18 mouse cellular contexts compared by ENCODE assay signal in the genomic region with DNA sequence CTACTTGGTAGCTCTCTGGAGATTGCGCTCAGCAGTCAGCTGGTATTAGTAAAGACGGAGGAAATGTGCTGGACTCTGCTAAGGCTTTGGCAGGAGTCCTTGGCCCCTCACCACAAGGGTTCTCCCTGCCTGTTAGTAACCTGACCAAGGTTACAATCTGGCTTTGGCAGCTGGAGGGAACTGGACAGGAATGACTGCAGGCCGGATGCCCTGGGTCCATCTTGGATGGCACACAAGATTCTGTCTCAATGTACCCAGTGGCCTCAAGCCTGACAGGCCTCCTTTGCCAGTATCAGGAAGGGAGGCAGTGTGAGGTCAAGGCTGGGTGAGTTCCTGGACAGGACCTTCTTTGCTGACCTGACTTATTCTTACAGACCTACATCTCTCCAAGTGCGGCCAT. TPM values are rescaled to one million over a fixed set of nuclear protein-coding genes. Genes with fewer than 3 reads are reported as not detected.
A peak's percentile ranks its signal among the peaks of the same experiment; 100 is the strongest.
DNase-seq lines count a peak whose midpoint lies in the region.
"Had no signal": no experiment of that assay in that cellular context is flagged by ENCODE, and none has a peak within 500 bp of the region (broad histone marks: within the 10 kb centered on the region; RNA-seq: fewer than 3 reads in every experiment).

No protein-coding gene starts in this region.

- DNase-seq in gastrocnemius, adult 18-20 months (ENCODE audit: low spot score), result peak; percentile 56
- DNase-seq in gastrocnemius, postnatal 4 days (ENCODE audit: low spot score in 2 of 2), result no peak
- DNase-seq in adrenal gland, adult 8-10 months, result peak; percentile 40
- DNase-seq in adrenal gland, postnatal 25 days, result peak; percentile 15
- peak; percentile 63 for DNase-seq in gastrocnemius, postnatal 14 days
- DNase-seq in B cell, adult 2 months, result no peak
- no peak for DNase-seq in spleen, postnatal 4 days (ENCODE audit: low spot score in 2 of 2)
- DNase-seq: cerebellum, adult 18-20 months; cerebellum, postnatal 36 days; embryo, embryonic 11 days; heart, postnatal 36 days; kidney, adult 8-10 months; kidney, postnatal 10 days; liver; lung, postnatal 4 days; midbrain, embryonic 14.5 days had no signal

- intact Hi-C loops in gastrocnemius, postnatal 14 days (cut with DNase I; ENCODE audit: low total_unique reads), result no loop called here

RNA-seq across cellular contexts. Expression of gene Nkd2, which starts 55.3 kb away (rescaled TPM):
- 1 to 10 TPM in 1 of 2 experiments, under 1 TPM in 1; 0.80 to 1.1 TPM for total RNA-seq in gastrocnemius, adult 18-20 months (2021)
- 1 to 10 TPM; 2.9 to 5.0 TPM for total RNA-seq in gastrocnemius, postnatal 4 days (2021)
- 1 to 10 TPM; 2.5 to 3.7 (median 2.7) TPM for total RNA-seq in adrenal gland, adult 8-10 months (2022)
- 1.2 and 1.8 TPM in 2 replicates for total RNA-seq in adrenal gland, postnatal 25 days (2021)
- total RNA-seq in gastrocnemius, postnatal 14 days (2021), result 1 to 10 TPM; 1.6 to 2.2 TPM
- total RNA-seq: megakaryocyte-erythroid progenitor cell, adult 5-6 weeks; MEL had no signal

RNA-seq across cellular contexts. Expression of gene Slc12a7, which starts 59.3 kb away (rescaled TPM):
- total RNA-seq in gastrocnemius, adult 18-20 months (2021), result 1 to 10 TPM; 3.6 to 5.1 TPM
- total RNA-seq in gastrocnemius, postnatal 4 days (2021), result 10 to 100 TPM; 11.8 to 13.3 TPM
- total RNA-seq in adrenal gland, adult 8-10 months (2022), result 10 to 100 TPM; 42.4 to 95.1 (median 62.1) TPM
- total RNA-seq in adrenal gland, postnatal 25 days (2021), result 40.0 and 48.2 TPM in 2 replicates
- total RNA-seq in gastrocnemius, postnatal 14 days (2021), result 1 to 10 TPM; 4.5 to 5.2 TPM

Comparison
In these comparisons a context has a peak if more than half of its experiments do, and no peak if none do; other contexts are left out.
1. DNase-seq: peak in gastrocnemius, adult 18-20 months (single experiment), adrenal gland, adult 8-10 months (single experiment), adrenal gland, postnatal 25 days (single experiment) and gastrocnemius, postnatal 14 days (single experiment); none in gastrocnemius, postnatal 4 days (0 of 2), B cell, adult 2 months (0 of 2) and spleen, postnatal 4 days (0 of 2).